9 mouse cellular contexts compared by ENCODE assay signal in the genomic region with DNA sequence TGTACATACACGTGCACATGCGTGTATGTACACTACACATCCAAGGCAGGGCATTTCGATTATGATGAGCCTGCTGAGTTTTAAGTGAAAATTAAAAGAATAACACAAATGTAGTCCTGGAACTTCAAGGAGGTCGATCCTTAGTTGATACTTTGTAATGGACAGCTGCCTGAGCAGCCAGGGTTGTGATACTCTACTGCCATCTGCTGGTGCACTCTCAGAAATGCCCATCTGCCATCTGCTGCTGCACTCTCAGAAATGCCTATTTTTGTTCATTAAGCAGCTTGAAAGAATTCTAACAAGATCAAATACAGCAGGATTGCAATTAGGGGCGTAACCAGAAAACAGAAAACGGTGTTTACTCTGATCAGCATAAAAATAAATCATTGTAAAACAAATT.
DNase-seq lines count a peak whose midpoint lies in the region; ATAC-seq and TF ChIP-seq lines count a peak whose summit lies in the region.
"Had no signal": no experiment of that assay in that cellular context is flagged by ENCODE, and none has a peak within 500 bp of the region (broad histone marks: within the 10 kb centered on the region; RNA-seq: fewer than 3 reads in every experiment).

No protein-coding gene starts in this region.

- no peaks in the 10 kb centered on the region; the same call in 1 of the 2 replicates for H3K36me3 ChIP-seq in liver, adult 2 months (ENCODE audit: control insufficient read depth, insufficient read depth, low read length)
- H3K36me3 ChIP-seq in liver, embryonic 12.5 days = no peaks in the 10 kb centered on the region
- peaks cover 8% of the 10 kb centered on the region for H3K36me3 ChIP-seq in kidney, adult 2 months (ENCODE audit: control insufficient read depth, insufficient read depth, low read length)
- no peaks in the 10 kb centered on the region for H3K36me3 ChIP-seq in limb, embryonic 14.5 days (ENCODE audit: control insufficient read depth, insufficient read depth, low read length)

- H3K9ac ChIP-seq in liver, adult 2 months (ENCODE audit: low read depth, low read length) = no peak overlapping the region
- H3K9ac ChIP-seq in liver, embryonic 12.5 days = no peak overlapping the region
- no peak overlapping the region for H3K9ac ChIP-seq in limb, embryonic 14.5 days (ENCODE audit: low read depth, low read length, severe bottlenecking)

- no peak overlapping the region for H3K4me3 ChIP-seq in liver, adult 2 months (ENCODE audit: insufficient read depth, low read depth, low read length)
- no peak overlapping the region for H3K4me3 ChIP-seq in liver, embryonic 12.5 days
- no peak overlapping the region for H3K4me3 ChIP-seq in embryonic fibroblast, embryonic 13.5 days (ENCODE audit: insufficient read depth, low read length)
- H3K4me3 ChIP-seq in kidney, adult 2 months (ENCODE audit: insufficient read depth, low read depth, low read length) = no peak overlapping the region
- no peak overlapping the region for H3K4me3 ChIP-seq in limb, embryonic 14.5 days (replicated peaks; ENCODE audit: low read length)
- H3K4me3 ChIP-seq: erythroblast, embryonic 14.5 days had no signal

- TF ChIP-seq POLR2A in liver, adult 2 months (IDR thresholded peaks at IDR 0.05; ENCODE audit: extremely low read depth, insufficient read depth, low read length) = no peak
- TF ChIP-seq POLR2A in embryonic fibroblast, embryonic 13.5 days (IDR thresholded peaks at IDR 0.05; ENCODE audit: low read depth, low read length) = no peak
- TF ChIP-seq POLR2A in kidney, adult 2 months (IDR thresholded peaks at IDR 0.05; ENCODE audit: low read depth, low read length) = no peak
- no peak for TF ChIP-seq POLR2A in limb, embryonic 14.5 days (IDR thresholded peaks at IDR 0.05; ENCODE audit: borderline replicate concordance, extremely low read depth, insufficient read depth, insufficient read length)

- no peak overlapping the region for H3K4me2 ChIP-seq in liver, embryonic 12.5 days
- no peak overlapping the region for H3K4me2 ChIP-seq in limb, embryonic 14.5 days (replicated peaks; ENCODE audit: low read depth, low read length, severe bottlenecking)

- no peaks in the 10 kb centered on the region for H3K4me1 ChIP-seq in liver, adult 2 months (ENCODE audit: control insufficient read depth, insufficient read depth, low read length)
- H3K4me1 ChIP-seq in liver, embryonic 12.5 days = no peaks in the 10 kb centered on the region
- no peaks in the 10 kb centered on the region for H3K4me1 ChIP-seq in embryonic fibroblast, embryonic 13.5 days (ENCODE audit: control insufficient read depth, insufficient read depth, low read length)
- no peaks in the 10 kb centered on the region for H3K4me1 ChIP-seq in kidney, adult 2 months (ENCODE audit: control insufficient read depth, insufficient read depth, low read length)
- H3K4me1 ChIP-seq in limb, embryonic 14.5 days (ENCODE audit: control insufficient read depth, insufficient read depth, low read length) = peaks cover 7% of the 10 kb centered on the region

- H3K79me2 ChIP-seq in liver, adult 2 months (ENCODE audit: control insufficient read depth, insufficient read depth, low read length) = no peaks in the 10 kb centered on the region

- no peak overlapping the region for H3K27ac ChIP-seq in liver, adult 2 months (replicated peaks; ENCODE audit: insufficient read depth, low read depth, low read length)
- no peak overlapping the region for H3K27ac ChIP-seq in liver, embryonic 12.5 days
- H3K27ac ChIP-seq in embryonic fibroblast, embryonic 13.5 days (ENCODE audit: insufficient read depth, low read length) = no peak overlapping the region
- no peak overlapping the region for H3K27ac ChIP-seq in kidney, adult 2 months (ENCODE audit: insufficient read depth, low read depth, low read length)
- no peak overlapping the region for H3K27ac ChIP-seq in limb, embryonic 14.5 days (replicated peaks; ENCODE audit: low read depth, low read length)

- no peaks in the 10 kb centered on the region for H3K9me3 ChIP-seq in liver, embryonic 12.5 days (replicated peaks)
- no peaks in the 10 kb centered on the region for H3K9me3 ChIP-seq in limb, embryonic 14.5 days (ENCODE audit: control insufficient read depth, low read length)

- TF ChIP-seq CTCF in liver, adult 2 months (IDR thresholded peaks at IDR 0.05; ENCODE audit: low read depth, low read length) = peak; percentile 78
- peak; percentile 84; the same call in 1 of the 2 replicates for TF ChIP-seq CTCF in embryonic fibroblast, embryonic 13.5 days (IDR thresholded peaks at IDR 0.05; ENCODE audit: borderline replicate concordance, insufficient read depth, low read length)
- TF ChIP-seq CTCF in kidney, adult 2 months (conservative IDR thresholded peaks at IDR 0.05; ENCODE audit: insufficient read depth, insufficient read length, low read depth, low read length) = peak; percentile 81

- no peak for ATAC-seq in liver, embryonic 12.5 days
- no peak for ATAC-seq in limb, embryonic 14.5 days (ENCODE audit: low FRiP score, low read depth)

- no peaks in the 10 kb centered on the region for H3K27me3 ChIP-seq in liver, adult 2 months (ENCODE audit: control insufficient read depth, insufficient read depth, low read length)
- H3K27me3 ChIP-seq in liver, embryonic 12.5 days (replicated peaks) = no peaks in the 10 kb centered on the region
- no peaks in the 10 kb centered on the region for H3K27me3 ChIP-seq in kidney, adult 2 months (replicated peaks; ENCODE audit: control insufficient read depth, insufficient read depth, low read length)
- no peaks in the 10 kb centered on the region for H3K27me3 ChIP-seq in limb, embryonic 14.5 days (ENCODE audit: control insufficient read depth, insufficient read depth, low read length)

- DNase-seq in liver, adult 2 months (ENCODE audit: extremely low read depth, low read depth, low spot score) = peak; percentile 33
- peak; percentile 43 for DNase-seq in adipocyte (ENCODE audit: low spot score)
- peak; percentile 56 for DNase-seq in kidney, adult 2 months
- peak; percentile 75 for DNase-seq in limb, embryonic 14.5 days (ENCODE audit: low spot score)
- peak; percentile 28 for DNase-seq in retina, postnatal 7 days (ENCODE audit: low read depth, low spot score)
- DNase-seq in gastrocnemius, postnatal 25 days = no peak

- WGBS in liver, adult 2 months = 41% methylated on average over 6 of the region's 6 CpGs
- 22% methylated on average over 6 of the region's 6 CpGs for WGBS in liver, embryonic 12.5 days (ENCODE audit: insufficient replicate concordance)
- 32% methylated on average over 6 of the region's 6 CpGs for WGBS in kidney, adult 2 months
- WGBS in limb, embryonic 14.5 days = 28% methylated on average over 6 of the region's 6 CpGs
